Mouse (Mus musculus) liver, postnatal 0 days (tissue): ENCODE results near the gene Auh.

ENCODE experiments used
- CTCF ChIP-seq: sonication (generic); IDR thresholded peaks from 2 replicates; pipeline ENCODE4 v1.5.1; 2016; ENCODE audit warnings: antibody characterized with exemption, low read depth
- EP300 ChIP-seq: IDR thresholded peaks from 2 replicates; pipeline ENCODE4 v1.6.1; 2016; ENCODE audit warnings: antibody characterized with exemption, low read depth, mild to moderate bottlenecking

DNA sequence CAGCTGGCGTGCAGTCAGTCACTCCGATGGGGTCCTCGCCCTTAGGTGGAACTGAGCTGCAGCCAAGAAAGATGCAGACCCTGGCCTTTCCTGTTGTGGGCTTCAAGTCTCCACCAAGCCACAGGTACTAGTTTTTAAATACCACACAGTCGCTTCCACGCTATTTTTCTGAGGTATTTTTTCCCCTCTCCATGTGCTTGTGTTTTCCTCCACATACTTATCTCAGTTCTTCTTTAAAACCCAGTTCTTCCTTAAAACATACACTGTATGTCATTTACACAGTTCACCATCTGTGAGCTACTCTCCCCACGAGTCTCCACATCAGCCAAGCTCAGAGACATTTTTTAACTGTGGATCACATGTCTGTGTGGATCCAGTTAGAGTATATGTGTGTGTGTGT is 41.4 kb upstream of the Auh start:
- no peak for TF ChIP-seq EP300
- no peak for TF ChIP-seq CTCF
